Comparison of ENCODE assay signal across 9 mouse cellular contexts in the genomic region with DNA sequence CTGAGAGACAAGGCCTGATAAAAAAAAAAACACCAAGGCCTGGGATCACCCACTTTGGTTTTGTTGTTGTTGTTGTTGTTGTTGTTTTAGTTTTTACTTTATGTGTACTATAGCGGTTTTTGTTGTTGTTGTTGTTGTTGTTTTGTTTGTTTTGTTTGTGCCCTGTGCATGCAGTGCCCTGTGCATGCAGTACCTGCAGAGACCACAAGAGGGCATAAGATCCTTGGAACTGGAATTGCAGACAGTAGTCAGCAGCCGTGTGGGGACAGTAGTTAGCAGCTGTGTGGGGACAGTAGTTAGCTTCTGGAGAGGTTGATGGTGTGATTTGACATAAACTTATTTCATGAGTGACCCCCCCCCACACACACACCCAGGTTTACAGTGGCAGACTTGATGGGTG. TPM values are rescaled to one million over a fixed set of nuclear protein-coding genes. Genes with fewer than 3 reads are reported as not detected.
A peak's percentile ranks its signal among the peaks of the same experiment; 100 is the strongest.
DNase-seq lines count a peak whose midpoint lies in the region; ATAC-seq and TF ChIP-seq lines count a peak whose summit lies in the region.
"Had no signal": no experiment of that assay in that cellular context is flagged by ENCODE, and none has a peak within 500 bp of the region (broad histone marks: within the 10 kb centered on the region; RNA-seq: fewer than 3 reads in every experiment).

No protein-coding gene starts in this region.

- H3K27me3 ChIP-seq in forebrain, embryonic 11.5 days (ENCODE audit: control insufficient read depth, insufficient read depth, low read length): no peaks in the 10 kb centered on the region
- H3K27me3 ChIP-seq in intestine, postnatal 0 days (replicated peaks; ENCODE audit: control insufficient read depth, insufficient read depth, low read length): no peaks in the 10 kb centered on the region
- H3K27me3 ChIP-seq: neural tube, embryonic 12.5 days had no signal

- no peak overlapping the region for H3K27ac ChIP-seq in forebrain, embryonic 11.5 days (ENCODE audit: low read depth, low read length)
- no peak overlapping the region for H3K27ac ChIP-seq in intestine, postnatal 0 days (ENCODE audit: low read depth, low read length)
- H3K27ac ChIP-seq: neural tube, embryonic 12.5 days had no signal

- H3K9me3 ChIP-seq in forebrain, embryonic 11.5 days (ENCODE audit: control insufficient read depth, low read length): no peaks in the 10 kb centered on the region
- H3K9me3 ChIP-seq in intestine, postnatal 0 days (ENCODE audit: control insufficient read depth): no peaks in the 10 kb centered on the region
- H3K9me3 ChIP-seq: neural tube, embryonic 12.5 days had no signal

- no peak overlapping the region for H3K9ac ChIP-seq in forebrain, embryonic 11.5 days (ENCODE audit: low read length)
- H3K9ac ChIP-seq in intestine, postnatal 0 days (ENCODE audit: low read depth, low read length): no peak overlapping the region
- H3K9ac ChIP-seq: neural tube, embryonic 12.5 days had no signal

- WGBS in forebrain, embryonic 11.5 days: 17% methylated on average over 2 of the region's 2 CpGs
- WGBS in intestine, postnatal 0 days: 24% methylated on average over 2 of the region's 2 CpGs

- no peak overlapping the region for H3K4me2 ChIP-seq in forebrain, embryonic 11.5 days (ENCODE audit: low read depth, low read length, severe bottlenecking)
- no peak overlapping the region for H3K4me2 ChIP-seq in intestine, postnatal 0 days (replicated peaks; ENCODE audit: low read depth)
- H3K4me2 ChIP-seq: neural tube, embryonic 12.5 days had no signal

- no peak overlapping the region for H3K4me3 ChIP-seq in forebrain, embryonic 11.5 days (ENCODE audit: low read depth, low read length)
- no peak overlapping the region for H3K4me3 ChIP-seq in intestine, postnatal 0 days (ENCODE audit: low read depth, low read length)
- H3K4me3 ChIP-seq: neural tube, embryonic 12.5 days had no signal

- peak; percentile 85 for TF ChIP-seq CTCF in brain, embryonic 14.5 days (IDR thresholded peaks at IDR 0.05; ENCODE audit: borderline replicate concordance, extremely low read depth, insufficient read depth, insufficient read length)
- TF ChIP-seq CTCF in intestine, postnatal 0 days (IDR thresholded peaks at IDR 0.05; ENCODE audit: low read depth): peak; percentile 96

- H3K36me3 ChIP-seq in forebrain, embryonic 11.5 days (ENCODE audit: control insufficient read depth, insufficient read depth, low read length): no peaks in the 10 kb centered on the region; the same call in 1 of the 2 replicates
- peaks cover 47% of the 10 kb centered on the region for H3K36me3 ChIP-seq in intestine, postnatal 0 days (ENCODE audit: control insufficient read depth, insufficient read depth)

- H3K4me1 ChIP-seq in forebrain, embryonic 11.5 days (replicated peaks; ENCODE audit: control insufficient read depth, insufficient read depth, low read length): no peaks in the 10 kb centered on the region
- 0 out of 2 replicates have a peak, but pooled peaks cover 3% of the 10 kb centered on the region for H3K4me1 ChIP-seq in intestine, postnatal 0 days (replicated peaks; ENCODE audit: control insufficient read depth, insufficient read depth, low read length)

- ATAC-seq in forebrain, embryonic 11.5 days (replicated peaks; ENCODE audit: low FRiP score): no peak
- ATAC-seq in intestine, postnatal 0 days: no peak
- ATAC-seq in neutrophil, adult 5-6 weeks (ENCODE audit: extremely low read depth, insufficient number of reproducible peaks, low FRiP score, poor library complexity, severe bottlenecking): peak; percentile 69; the same call in 1 of the 2 replicates

- peak; percentile 75 for DNase-seq in 3T3-L1 (ENCODE audit: low read depth, low spot score)
- peak; percentile 79 for DNase-seq in CD4-positive helper T cell, adult 2 months (ENCODE audit: low read depth, low spot score)
- DNase-seq in brain, embryonic 14.5 days (ENCODE audit: low read depth): peak; percentile 77
- peak; percentile 87 for DNase-seq in forebrain, embryonic 11.5 days (ENCODE audit: low spot score)
- peak; percentile 60 to 75 for DNase-seq in lung, adult 18-20 months
- peak; percentile 76 for DNase-seq in urinary bladder, postnatal 25 days (ENCODE audit: low spot score)

- no peak for TF ChIP-seq POLR2A in brain, embryonic 14.5 days (IDR thresholded peaks at IDR 0.05; ENCODE audit: borderline replicate concordance, extremely low read depth, insufficient read depth, insufficient read length, poor library complexity, severe bottlenecking)

RNA-seq across cellular contexts. Expression of gene Hmgcl, which starts 8.0 kb away (rescaled TPM):
- 43.5 and 49.8 TPM in 2 replicates for polyA plus RNA-seq in brain, embryonic 14.5 days (2012; rRNA removed)
- polyA plus RNA-seq in forebrain, embryonic 11.5 days (2014; fragmentation: Nextera tagmentation; extraction: Ambion mirVana): 55.9 and 59.9 TPM in 2 replicates
- polyA plus RNA-seq in intestine, postnatal 0 days (2015; fragmentation: Nextera tagmentation; extraction: Ambion mirVana): 232 and 235 TPM in 2 replicates
- 97.1 and 111 TPM in 2 replicates for total RNA-seq in neutrophil, adult 5-6 weeks (2017)

RNA-seq across cellular contexts. Expression of gene Gale, which starts 9.3 kb away (rescaled TPM):
- 36.3 and 52.0 TPM in 2 replicates for polyA plus RNA-seq in brain, embryonic 14.5 days (2012; rRNA removed)
- polyA plus RNA-seq in forebrain, embryonic 11.5 days (2014; fragmentation: Nextera tagmentation; extraction: Ambion mirVana): 29.9 and 32.5 TPM in 2 replicates
- 99.5 and 131 TPM in 2 replicates for polyA plus RNA-seq in intestine, postnatal 0 days (2015; fragmentation: Nextera tagmentation; extraction: Ambion mirVana)
- total RNA-seq in neutrophil, adult 5-6 weeks (2017): 8.0 and 10.3 TPM in 2 replicates

RNA-seq across cellular contexts. Expression of gene Lypla2, which starts 18.2 kb away (rescaled TPM):
- polyA plus RNA-seq in brain, embryonic 14.5 days (2012; rRNA removed): 167 and 198 TPM in 2 replicates
- polyA plus RNA-seq in forebrain, embryonic 11.5 days (2014; fragmentation: Nextera tagmentation; extraction: Ambion mirVana): 169 and 178 TPM in 2 replicates
- 90.3 and 94.9 TPM in 2 replicates for polyA plus RNA-seq in intestine, postnatal 0 days (2015; fragmentation: Nextera tagmentation; extraction: Ambion mirVana)
- 41.0 and 44.9 TPM in 2 replicates for total RNA-seq in neutrophil, adult 5-6 weeks (2017)

RNA-seq across cellular contexts. Expression of gene Pithd1, which starts 32.8 kb away (rescaled TPM):
- polyA plus RNA-seq in brain, embryonic 14.5 days (2012; rRNA removed): 50.8 and 57.8 TPM in 2 replicates
- 64.9 and 67.6 TPM in 2 replicates for polyA plus RNA-seq in forebrain, embryonic 11.5 days (2014; fragmentation: Nextera tagmentation; extraction: Ambion mirVana)
- polyA plus RNA-seq in intestine, postnatal 0 days (2015; fragmentation: Nextera tagmentation; extraction: Ambion mirVana): 56.7 and 57.7 TPM in 2 replicates
- total RNA-seq in neutrophil, adult 5-6 weeks (2017): 58.7 and 77.3 TPM in 2 replicates

RNA-seq across cellular contexts. Expression of gene Fuca1, which starts 33.7 kb away (rescaled TPM):
- 41.7 and 43.1 TPM in 2 replicates for polyA plus RNA-seq in brain, embryonic 14.5 days (2012; rRNA removed)
- 42.3 and 49.2 TPM in 2 replicates for polyA plus RNA-seq in forebrain, embryonic 11.5 days (2014; fragmentation: Nextera tagmentation; extraction: Ambion mirVana)
- polyA plus RNA-seq in intestine, postnatal 0 days (2015; fragmentation: Nextera tagmentation; extraction: Ambion mirVana): 717 and 739 TPM in 2 replicates
- 366 and 368 TPM in 2 replicates for total RNA-seq in neutrophil, adult 5-6 weeks (2017)
